Mouse (Mus musculus) megakaryocyte, adult 5-6 weeks (primary cell): ENCODE results near the gene Mn1. TPM values are rescaled to one million over a fixed set of nuclear protein-coding genes. Genes with fewer than 3 reads are reported as not detected.

ENCODE experiments used
- ATAC-seq: 2 replicates; pipeline ENCODE4 v1.8.0; 2016; ENCODE audit warnings: mild to moderate bottlenecking, inconsistent platforms; ENCODE audit not compliant: poor library complexity, severe bottlenecking
- total RNA-seq, 2 experiments: library from RNA; stranded (forward) in 1 of 2; stranded (reverse) in 1 of 2; fragments of 153-499, 151-499 nt in 1 of 2; fragments of 221-1000, 200-1000 nt in 1 of 2; gene quantifications; 2 replicates each; pipeline versions ENCODE4 v1.2.3 to v1.2.4; 2015 to 2017

The Mn1 gene
- total RNA-seq (2015) (0.27 TPM in 1 of 2 replicates, not detected in the other), total RNA-seq (2017) (0.12 and 0.15 TPM in 2 replicates)

- no peak for ATAC-seq
Observed at GRCm38 (mm10) chr5:111416591-111417374, at the start of gene Mn1. Gene Mn1, plus strand, starts transcription at chr5:111417362.

GRCm38 (mm10) chr5:111367937-111368517, 49.1 kb upstream of the Mn1 start:
- ATAC-seq = no peak

GRCm38 (mm10) chr5:111368576-111368975, 48.6 kb upstream of the Mn1 start:
- ATAC-seq = no peak

- ATAC-seq = no peak
Observed at GRCm38 (mm10) chr5:111375616-111376015, 41.5 kb upstream of the Mn1 start.

- ATAC-seq = no peak
Observed at GRCm38 (mm10) chr5:111376276-111377020, 40.7 kb upstream of the Mn1 start.

- ATAC-seq = no peak
Observed at GRCm38 (mm10) chr5:111378126-111378993, 38.8 kb upstream of the Mn1 start.

GRCm38 (mm10) chr5:111383335-111383734, 33.8 kb upstream of the Mn1 start:
- ATAC-seq = no peak

GRCm38 (mm10) chr5:111390911-111391310, 26.3 kb upstream of the Mn1 start:
- no peak for ATAC-seq

- ATAC-seq = no peak
Observed at GRCm38 (mm10) chr5:111391485-111391884, 25.7 kb upstream of the Mn1 start.

GRCm38 (mm10) chr5:111393346-111394197, 23.6 kb upstream of the Mn1 start:
- ATAC-seq = no peak

- no peak for ATAC-seq
Observed at GRCm38 (mm10) chr5:111394198-111395053, 22.7 kb upstream of the Mn1 start.

GRCm38 (mm10) chr5:111395771-111396170, 21.4 kb upstream of the Mn1 start:
- ATAC-seq = no peak

GRCm38 (mm10) chr5:111396199-111396598, 21.0 kb upstream of the Mn1 start:
- no peak for ATAC-seq

- no peak for ATAC-seq
Observed at GRCm38 (mm10) chr5:111398471-111398870, 18.7 kb upstream of the Mn1 start.

GRCm38 (mm10) chr5:111399271-111399670, 17.9 kb upstream of the Mn1 start:
- no peak for ATAC-seq

GRCm38 (mm10) chr5:111401879-111402650, 15.1 kb upstream of the Mn1 start:
- no peak for ATAC-seq

- no peak for ATAC-seq
Observed at GRCm38 (mm10) chr5:111402651-111402996, 14.5 kb upstream of the Mn1 start.

GRCm38 (mm10) chr5:111404721-111405120, 12.4 kb upstream of the Mn1 start:
- no peak for ATAC-seq
